Mouse (Mus musculus): ENCODE measurements around the gene Rfpl4.
"Not testable (repeated sequence)": the region's sequence is repeated elsewhere in the genome, so short reads cannot be mapped to it uniquely, and the experiment has no call there.

Gene Rfpl4

DNA sequence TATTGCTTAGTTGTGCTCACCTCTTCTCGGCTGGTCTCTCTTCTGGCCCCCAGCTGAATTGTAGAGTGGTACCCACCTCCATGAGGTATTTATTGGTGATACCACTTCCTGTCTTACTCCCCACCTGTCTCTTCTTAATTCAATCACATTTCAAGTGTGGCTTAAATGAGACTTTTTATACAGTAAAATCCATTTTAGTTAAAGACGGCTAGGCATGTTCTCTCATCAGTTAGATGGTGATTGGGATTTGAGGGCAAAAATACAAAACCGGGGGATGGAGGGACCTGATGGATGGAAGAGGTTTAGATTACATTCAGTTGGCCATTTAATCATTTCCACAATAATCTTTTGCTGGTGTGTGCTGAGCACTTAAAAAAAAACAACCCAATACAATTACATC, at the start of gene Rfpl4:
Gene Rfpl4 (minus strand): TSS at position 101 of the 400 bp plus-strand sequence.
- DNase-seq (ENCODE audit: low spot score) = no peak

DNA sequence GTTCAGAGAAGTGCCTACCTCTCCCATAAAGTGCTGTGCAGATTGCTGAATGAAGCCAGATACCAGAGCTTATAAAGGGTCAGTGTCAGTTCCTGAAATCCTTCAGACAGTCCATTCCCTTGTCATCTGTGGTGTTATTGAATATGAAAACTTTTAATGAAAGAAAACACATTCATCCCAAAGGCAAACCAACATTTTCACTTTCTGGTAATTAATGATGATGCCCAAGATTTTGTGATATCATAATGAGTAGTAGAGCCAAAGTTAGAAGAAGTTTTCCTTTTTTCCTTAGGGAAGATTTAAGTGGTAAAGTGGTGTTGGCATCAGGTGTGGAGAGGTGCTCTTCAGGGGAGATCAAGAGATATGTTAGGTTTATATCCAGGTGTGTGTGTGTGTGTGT, 32.8 kb upstream of the Rfpl4 start, which contains the start of gene Vmn1r55:
Gene Vmn1r55 (minus strand): TSS at position 101 of the 400 bp plus-strand sequence.
- DNase-seq (ENCODE audit: low spot score) = not testable (repeated sequence)

DNA sequence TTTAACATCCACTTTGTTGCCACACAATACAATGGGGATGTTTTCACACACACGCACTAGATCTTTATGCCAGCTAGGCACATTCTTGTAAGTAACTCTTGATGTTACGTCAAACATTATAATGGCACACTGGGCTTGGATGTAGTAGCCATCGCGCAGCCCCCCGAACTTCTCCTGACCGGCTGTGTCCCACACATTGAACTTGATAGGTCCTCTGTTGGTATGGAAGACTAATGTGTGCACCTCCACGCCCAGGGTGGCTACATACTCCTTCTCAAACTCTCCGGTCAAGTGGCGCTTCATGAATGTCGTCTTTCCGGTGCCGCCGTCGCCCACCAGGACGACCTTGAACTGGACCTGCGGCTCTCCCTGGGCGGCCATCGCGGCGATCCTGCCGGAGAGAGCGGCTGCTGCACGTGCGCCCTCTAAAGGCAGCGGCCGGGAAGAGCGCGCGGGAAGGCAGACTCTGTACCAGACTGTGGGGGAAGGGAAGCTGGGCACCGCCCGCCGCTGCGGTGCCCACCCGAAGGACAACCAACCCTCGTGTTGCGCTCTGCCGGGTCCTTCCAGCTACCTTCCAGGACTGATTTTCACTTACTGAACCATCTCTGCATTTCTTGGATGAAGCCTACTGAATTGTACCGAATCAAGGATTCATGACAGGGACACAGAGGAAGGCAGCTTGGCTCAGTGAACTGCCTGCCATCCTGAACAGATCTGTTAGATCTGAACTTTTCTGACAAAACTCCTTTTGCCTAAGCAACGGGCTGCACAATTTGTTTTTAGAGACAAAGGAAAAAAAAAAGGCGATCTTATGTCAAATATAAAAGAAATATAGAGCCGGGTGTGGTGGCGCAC, 9.0 kb upstream of the Rfpl4 start, which contains the start of gene Rasl2-9:
Gene Rasl2-9 (minus strand): TSS at position 402 of the 858 bp plus-strand sequence.
- peak; percentile 76 for DNase-seq (ENCODE audit: low spot score)

DNA sequence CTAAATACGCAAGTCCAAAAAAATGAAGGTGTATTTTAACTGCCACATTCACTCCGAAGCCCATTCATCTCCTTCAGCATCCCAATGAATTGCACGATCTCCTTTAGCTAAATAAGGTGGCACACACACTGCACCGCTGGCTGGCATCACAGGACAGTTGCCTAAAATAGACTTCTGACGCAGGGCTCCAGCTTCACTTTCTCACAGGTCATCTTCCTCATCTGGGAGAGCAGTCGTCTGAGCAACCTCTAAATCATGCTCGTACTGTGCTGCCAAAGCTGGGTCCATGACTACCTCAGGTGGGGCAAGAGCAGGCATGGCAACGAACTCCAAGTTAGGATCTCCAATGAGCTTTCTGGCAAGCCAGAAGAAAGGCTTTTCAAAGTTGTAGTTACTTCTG, 8.3 kb upstream of the Rfpl4 start:
- DNase-seq (ENCODE audit: low spot score) = no peak

DNA sequence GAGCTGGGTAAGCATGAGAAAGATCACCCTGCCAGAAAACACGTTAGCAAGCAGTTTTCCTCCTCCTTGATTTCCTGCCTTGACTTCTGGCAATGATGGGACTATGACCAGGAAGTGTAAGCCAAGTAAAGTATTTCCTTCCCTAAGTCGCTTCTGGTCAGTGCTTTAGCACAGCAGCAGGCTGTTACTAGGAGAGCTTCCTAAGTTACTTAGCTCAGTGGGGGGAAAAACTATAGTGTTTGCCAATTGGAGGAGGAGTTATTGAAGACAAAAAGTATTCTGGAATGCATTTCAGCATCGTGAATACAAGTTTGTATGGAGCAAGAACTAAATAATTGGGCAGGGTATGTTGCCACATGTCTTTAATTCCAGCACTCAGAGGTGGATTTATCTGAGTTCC, 4.0 kb downstream of the Rfpl4 start:
- DNase-seq (ENCODE audit: low spot score) = no peak

DNA sequence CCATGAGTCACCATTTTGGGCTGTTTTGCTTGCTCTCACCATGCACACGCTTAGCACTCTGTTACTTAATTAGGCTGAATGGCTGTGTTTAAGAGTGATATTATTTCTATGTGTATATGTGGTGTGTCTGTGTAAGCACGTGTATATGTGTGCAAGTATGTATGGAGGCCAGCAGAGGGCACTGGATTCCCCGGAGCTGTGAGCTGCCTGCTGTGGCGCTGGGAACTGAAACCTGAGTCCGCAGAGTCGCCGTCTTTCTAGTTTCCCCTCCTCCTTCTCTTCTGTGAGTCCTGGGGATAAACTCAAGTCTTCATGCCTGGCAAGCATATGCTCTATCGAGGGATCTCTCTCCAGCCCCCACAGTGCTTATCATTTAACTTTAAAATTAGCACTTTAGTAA, 7.4 kb downstream of the Rfpl4 start:
- no peak for DNase-seq (ENCODE audit: low spot score)

DNA sequence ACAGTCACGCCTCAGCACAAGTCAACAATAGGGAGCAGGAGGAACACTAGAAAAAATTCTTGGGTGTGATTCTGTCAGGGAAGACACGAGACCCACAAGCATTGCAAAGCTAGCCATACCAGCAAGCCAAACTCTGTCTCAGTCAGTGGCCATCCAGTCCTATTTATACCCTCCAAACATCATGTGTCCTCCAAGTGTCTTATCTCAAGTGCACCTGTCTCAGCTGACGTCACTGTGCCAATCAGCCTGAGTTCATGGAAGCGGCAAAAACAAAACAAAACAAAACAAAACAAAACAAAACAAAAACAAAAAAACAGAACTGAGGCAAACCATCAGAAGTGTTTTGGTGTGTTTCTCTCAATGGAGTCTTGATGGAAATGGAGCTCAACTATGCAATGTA, 8.5 kb downstream of the Rfpl4 start:
- no peak for DNase-seq (ENCODE audit: low spot score)

DNA sequence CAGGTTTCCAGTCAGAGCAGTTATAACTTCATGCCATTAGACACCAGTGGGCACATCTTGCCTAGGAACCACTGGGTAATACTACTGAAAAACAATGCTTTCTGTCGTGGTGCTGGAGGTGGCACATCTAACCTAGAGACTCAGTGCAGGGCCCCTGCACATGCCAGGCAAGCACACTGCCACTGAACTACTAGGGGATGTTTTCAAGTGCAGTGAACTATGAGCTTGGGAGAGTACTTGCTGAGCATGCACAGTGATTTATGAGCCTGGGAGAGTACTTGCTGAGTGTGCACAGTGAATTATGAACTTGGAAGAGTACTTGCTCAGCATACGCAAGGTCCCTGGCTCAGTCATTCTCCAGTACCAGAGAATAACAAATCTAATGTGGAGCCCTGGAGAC, 14.2 kb downstream of the Rfpl4 start:
- DNase-seq (ENCODE audit: low spot score) = no peak

DNA sequence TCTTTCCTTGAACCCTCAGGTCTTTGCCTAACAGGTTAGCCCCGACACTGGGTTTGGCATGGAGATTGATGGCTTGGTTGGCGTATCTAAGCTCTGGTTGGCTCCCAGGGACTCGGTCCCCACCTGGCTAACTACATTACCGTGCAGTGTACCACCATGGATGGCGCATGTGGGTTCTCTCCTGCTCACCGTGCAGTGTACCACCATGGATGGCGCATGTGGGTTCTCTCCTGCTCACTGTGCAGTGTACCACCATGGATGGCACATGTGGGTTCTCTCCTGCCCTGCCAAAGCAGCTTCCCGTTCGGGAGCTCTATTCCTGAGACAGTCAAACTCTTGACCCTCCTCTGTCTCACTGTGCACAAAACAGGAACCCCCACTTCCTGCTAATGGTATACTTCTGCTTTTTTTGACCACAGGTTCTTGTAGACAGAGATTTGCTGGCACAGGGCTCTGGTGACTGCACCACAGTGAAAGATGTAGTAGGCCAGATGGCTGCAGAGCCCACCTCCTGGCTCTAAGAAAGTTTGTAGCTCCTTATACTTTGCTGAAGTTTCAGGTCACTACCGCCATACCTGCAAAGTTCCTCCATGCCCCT, 15.6 kb downstream of the Rfpl4 start:
- DNase-seq (ENCODE audit: low spot score) = no peak

DNA sequence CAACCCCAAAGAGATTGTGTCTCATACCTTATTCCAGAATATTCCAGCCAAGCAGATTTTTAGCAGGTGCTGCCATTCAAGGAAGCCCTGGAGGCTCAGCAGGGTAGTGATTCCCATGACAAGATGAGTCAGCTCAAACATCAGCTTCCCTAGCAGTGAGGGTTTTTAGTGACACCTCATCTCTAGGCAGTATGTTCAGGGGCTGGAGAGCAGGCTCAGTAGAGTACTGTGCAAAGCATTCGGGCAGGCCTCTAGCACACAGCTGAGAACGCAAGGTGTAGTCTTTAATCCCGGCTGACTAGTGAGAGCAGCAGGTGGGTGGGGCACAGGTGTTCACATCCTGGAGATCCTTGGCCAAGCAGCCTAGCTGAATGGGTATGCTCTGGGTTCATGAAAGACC, 17.0 kb downstream of the Rfpl4 start:
- no peak for DNase-seq (ENCODE audit: low spot score)

DNA sequence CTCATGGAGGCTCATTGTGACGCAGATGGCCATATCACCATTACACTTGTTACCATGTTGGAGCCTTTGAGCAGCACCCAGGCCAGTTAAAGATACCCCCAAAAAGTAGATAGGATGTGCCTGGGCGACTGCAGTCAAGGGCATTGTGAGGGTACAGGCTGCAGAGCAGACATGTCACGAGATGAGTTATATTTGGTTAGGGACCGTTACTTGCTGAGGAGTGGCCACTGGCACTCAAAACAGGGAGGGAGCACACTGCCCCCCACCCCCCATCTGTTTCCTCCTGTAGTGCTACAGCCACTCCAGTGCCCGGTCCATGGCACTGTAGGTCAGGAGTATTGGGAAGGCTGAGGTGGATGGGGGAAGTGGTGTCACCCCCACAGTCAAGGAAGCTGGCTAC, 18.0 kb downstream of the Rfpl4 start:
- no peak for DNase-seq (ENCODE audit: low spot score)

DNA sequence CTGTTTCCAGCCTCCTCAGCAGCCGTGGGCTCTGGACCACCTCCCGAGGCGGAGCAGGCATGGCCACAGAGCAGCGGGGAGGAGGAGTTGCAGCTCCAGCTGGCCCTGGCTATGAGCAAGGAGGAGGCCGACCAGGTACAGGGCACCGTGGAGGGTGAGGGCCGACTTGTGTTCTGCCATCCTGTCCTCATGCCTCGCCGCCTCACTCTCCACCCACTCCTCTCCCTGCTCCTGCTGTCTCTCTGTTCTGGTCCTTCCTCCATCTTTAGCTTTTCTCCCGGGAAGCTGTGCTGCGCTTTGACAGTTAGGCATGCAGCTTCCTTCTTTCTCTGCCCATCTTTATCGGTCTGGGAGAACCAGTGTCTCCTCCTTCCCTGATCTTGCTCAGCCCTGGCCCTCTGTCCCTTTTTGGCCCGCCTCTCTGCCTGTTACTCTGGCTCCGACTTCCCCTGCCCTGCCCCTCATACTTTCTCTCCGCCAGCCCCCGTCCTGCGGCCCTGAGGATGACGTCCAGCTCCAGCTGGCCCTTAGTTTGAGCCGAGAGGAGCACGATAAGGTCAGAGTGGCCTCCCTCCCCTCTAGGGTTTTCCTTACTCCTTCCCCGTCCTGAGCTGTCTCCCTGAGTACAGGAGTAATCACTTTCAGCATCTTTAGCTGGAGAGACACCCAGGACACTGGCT, 23.8 kb downstream of the Rfpl4 start:
- DNase-seq (ENCODE audit: low spot score) = peak; percentile 44

DNA sequence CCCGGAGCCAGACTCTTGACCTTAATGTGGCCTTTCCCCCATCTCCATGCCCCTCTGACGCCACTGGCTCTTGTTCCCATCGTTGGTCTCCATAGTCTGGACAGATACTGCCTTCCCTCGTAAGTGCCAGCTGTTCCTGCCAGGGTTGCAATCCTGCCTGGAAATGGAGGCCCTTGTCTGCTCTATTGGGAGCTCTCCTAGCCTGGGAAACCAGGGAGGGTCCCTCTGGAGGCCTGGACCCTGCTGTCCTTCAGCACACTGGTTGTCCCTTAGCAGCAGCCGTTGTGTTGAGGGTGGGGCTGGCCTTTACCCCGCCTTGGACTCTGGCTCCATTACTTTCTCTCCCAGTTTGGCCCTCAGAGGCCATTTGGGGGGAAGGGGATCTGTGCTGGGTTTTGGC, 24.4 kb downstream of the Rfpl4 start:
- no peak for DNase-seq (ENCODE audit: low spot score)

DNA sequence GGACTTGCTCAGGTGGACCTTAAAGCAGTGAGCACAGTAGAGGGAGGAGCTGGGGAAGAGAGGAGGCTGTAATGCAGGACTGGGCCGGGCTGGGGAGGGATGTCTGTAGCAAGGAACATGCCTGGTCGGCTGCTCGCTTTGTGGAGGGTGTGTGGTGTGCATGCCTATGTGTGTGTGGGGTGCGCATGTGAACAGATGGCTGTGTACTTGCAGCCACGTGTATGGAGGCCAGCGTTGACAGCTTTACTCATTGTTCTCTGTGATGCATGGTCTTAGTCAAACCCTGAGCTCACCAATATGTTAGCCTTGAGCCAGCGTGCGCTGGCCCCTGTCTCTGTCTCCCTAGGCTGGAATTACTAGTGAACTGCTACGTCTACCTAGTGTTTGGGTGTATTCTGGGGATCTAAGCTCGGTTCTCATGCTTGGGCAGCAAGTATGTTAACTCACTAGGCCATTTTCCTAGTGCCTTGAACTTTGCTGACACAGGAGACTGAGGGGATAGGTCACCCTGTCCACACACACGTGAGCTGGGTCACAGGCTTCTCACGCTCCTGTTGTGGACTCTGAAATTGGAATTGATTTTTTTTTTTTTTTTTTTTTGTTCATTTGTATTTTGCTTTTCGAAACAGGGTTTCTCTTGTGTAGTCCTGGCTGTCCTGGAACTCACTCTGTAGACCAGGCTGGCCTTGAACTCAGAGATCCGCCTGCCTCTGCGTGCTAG, 25.6 kb downstream of the Rfpl4 start:
- no peak for DNase-seq (ENCODE audit: low spot score)

DNA sequence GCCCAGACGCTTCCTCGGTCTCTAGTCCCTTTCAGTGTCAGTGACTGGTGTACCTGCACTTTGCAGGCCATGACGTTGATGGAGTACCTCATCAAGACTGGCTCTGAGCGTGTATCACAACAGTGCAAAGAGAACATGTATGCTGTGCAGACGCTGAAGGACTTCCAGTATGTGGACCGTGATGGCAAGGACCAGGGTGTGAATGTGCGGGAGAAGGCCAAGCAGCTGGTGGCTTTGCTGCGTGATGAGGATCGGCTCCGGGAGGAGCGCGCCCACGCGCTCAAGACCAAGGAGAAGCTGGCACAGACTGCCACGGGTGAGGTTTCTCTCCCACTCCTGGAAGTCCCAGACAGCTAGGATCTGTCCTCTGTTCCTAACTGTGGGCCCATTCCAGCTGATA, 26.9 kb downstream of the Rfpl4 start:
- DNase-seq (ENCODE audit: low spot score) = no peak

DNA sequence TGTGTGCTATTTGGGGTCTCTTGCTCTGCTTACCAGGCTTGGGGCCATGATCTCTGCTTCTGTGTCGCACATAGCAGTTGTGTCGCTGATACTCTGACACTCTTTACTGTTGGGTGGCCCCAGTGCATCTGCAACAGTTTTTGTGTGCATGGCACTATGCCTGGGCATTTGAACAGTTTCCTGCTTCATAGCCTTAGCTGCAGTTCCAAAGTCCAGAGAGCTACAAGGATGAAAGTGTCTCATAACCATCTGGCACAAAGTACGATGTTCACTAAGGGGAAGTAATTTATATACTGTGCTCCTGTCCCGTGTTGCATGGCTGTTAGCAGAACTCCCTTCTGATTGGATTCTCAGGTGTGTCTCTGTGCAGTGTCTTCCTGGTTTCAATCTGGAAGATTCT, 28.9 kb downstream of the Rfpl4 start:
- DNase-seq (ENCODE audit: low spot score) = no peak

DNA sequence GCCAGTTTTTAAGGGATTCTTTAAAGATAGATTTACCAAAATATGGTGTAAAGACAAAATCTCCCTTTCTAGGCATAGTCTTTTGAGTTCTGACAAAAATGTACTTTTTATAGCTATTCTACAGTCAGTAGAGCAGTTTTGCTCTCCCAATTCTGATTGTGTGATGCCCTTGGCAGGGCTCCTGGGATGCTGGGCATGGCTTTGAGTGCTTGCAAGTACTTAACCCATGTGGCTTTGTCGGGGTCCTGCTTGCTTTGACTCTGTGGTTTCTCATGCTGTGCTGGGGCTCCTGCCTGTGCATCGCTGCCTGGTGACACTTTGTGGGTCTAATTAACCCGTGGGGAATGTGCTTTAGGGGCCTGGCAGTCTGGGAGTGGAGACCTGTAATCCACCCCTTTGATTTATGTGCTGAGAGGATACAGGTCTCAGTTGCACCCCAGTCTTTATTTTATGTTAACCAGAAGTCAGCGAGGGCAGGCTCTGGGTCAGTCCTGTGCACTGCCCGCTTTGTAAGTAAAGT, 29.8 kb downstream of the Rfpl4 start:
- DNase-seq (ENCODE audit: low spot score) = no peak

DNA sequence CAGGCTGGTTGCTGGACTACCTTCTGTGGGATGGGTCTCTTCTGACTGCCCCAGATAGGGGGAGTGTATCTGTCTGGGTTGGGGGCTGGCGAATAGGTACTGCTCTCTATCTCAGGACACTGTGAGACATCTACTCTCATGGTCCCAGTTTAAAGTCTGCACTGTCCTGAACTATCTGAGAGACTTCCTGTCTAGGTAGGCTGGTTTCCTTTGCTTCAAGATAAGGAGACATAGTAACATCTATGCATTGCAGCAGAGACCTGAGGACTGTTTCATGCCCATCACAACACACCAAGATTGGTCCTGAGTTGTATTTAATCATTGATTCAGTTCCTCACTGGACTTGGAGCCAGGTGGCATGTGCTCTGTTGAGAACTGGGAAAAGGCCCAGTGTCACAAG, 31.2 kb downstream of the Rfpl4 start:
- DNase-seq (ENCODE audit: low spot score) = no peak

DNA sequence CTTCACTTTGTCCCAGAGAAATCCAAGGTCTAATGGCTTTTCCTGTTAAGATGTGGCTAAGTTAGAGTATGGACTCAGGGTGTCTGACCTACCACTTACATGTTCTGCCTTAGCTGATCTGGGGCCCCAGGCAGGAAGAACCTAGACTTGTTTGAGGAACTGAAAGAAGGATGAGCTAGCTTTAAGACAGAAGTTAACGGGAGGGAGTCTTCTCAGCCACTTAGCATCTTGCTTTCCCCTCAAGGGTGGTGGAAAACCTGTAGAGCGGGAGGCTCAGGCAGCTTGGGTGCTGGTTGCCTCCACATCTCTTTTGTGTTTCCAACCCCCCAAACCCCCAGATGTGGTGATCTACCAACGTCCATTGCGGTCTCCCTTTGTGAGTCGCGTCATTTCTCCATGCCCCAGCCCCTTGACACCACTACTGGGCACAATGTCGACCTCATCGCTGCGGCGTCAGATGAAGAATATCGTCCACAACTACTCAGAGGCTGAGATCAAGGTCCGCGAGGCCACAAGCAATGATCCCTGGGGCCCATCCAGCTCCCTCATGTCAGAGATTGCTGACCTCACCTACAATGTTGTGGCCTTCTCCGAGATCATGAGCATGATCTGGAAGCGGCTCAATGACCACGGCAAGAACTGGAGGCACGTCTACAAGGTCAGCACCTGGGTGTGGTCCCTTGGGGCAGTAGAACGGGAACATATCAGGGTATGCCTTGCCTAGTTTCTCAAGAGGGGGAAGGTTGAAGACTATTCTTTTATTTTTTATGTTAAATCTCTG, 33.2 kb downstream of the Rfpl4 start:
- no peak for DNase-seq (ENCODE audit: low spot score)

DNA sequence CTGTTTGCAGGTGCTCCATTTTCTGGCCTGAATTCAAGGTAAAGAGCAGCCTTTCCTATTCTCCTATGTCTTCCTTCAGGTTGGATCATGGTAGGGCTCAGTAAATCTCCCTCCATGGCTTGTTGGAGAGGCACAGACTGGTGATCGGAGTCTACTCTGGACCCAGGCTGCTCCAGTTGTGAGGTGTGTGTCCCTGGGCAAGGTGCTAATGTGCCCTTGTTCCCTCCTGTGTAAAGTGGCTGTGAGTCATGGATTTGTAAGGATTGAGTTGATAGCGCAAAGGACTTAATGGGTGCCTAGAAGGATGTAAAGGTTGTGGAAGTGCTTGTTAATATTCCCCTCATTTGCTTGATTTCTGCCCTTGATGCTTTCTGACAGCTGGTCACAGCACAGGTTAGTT, 34.8 kb downstream of the Rfpl4 start:
- DNase-seq (ENCODE audit: low spot score) = no peak

DNA sequence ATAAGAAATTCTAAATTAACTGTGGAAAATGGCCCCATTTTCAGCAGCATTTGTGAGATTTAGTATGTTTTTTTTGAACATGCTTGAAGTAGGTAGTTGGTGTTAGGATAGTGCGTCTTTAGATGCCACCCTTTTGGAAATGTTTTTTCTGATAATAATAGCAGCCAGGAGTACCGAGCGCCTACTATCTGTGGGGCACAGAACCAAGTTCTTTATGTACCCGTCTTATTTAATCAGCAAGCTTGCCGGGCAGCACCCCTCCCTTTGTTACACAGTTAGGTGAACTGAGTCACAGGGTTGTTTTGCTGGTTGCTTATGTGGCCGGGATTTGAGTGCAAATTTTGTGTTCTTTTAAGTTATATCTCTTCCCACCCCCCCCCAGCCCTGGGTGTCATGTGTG, 35.5 kb downstream of the Rfpl4 start:
- no peak for DNase-seq (ENCODE audit: low spot score)

All from testis, postnatal 14 days (tissue).